Mouse (Mus musculus): ENCODE data around the gene Eps15l1. TPM values are rescaled to one million over a fixed set of nuclear protein-coding genes. Genes with fewer than 3 reads are reported as not detected.

Gene Eps15l1
- polyA plus RNA-seq, 1 experiment from 2014 or later, result 51.9 TPM

- no peak overlapping the region for H3K9ac ChIP-seq (ENCODE audit: low read depth, low read length)
- H3K4me2 ChIP-seq (ENCODE audit: low read length), result no peak overlapping the region
- ATAC-seq, result no peak
- H3K27me3 ChIP-seq (replicated peaks; ENCODE audit: control insufficient read depth, insufficient read depth, low read length), result no peaks in the 10 kb centered on the region
- no peaks in the 10 kb centered on the region for H3K4me1 ChIP-seq (ENCODE audit: control insufficient read depth, insufficient read depth, low read depth, low read length)
- H3K4me3 ChIP-seq (ENCODE audit: low read length), result no peak overlapping the region
- 95% methylated on average over 9 of the region's 9 CpGs for WGBS
- H3K36me3 ChIP-seq (ENCODE audit: control insufficient read depth, insufficient read depth, low read length), result peaks cover 13% of the 10 kb centered on the region; the same call in 1 of the 2 replicates
- H3K9me3 ChIP-seq (ENCODE audit: control insufficient read depth, low read length), result no peaks in the 10 kb centered on the region
- no peak overlapping the region for H3K27ac ChIP-seq (ENCODE audit: low read depth, low read length)
Measured at GRCm38 (mm10) chr8:72349838-72350237, 71.4 kb downstream of the Eps15l1 start.

GRCm38 (mm10) chr8:72348956-72349355 lies 72.3 kb downstream of the Eps15l1 start:
- H3K4me1 ChIP-seq (ENCODE audit: control insufficient read depth, insufficient read depth, low read depth, low read length), result no peaks in the 10 kb centered on the region
- no peak for ATAC-seq
- H3K9ac ChIP-seq (ENCODE audit: low read depth, low read length), result no peak overlapping the region
- H3K4me3 ChIP-seq (ENCODE audit: low read length), result no peak overlapping the region
- H3K36me3 ChIP-seq (ENCODE audit: control insufficient read depth, insufficient read depth, low read length), result peaks cover 11% of the 10 kb centered on the region; the same call in 1 of the 2 replicates
- H3K9me3 ChIP-seq (ENCODE audit: control insufficient read depth, low read length), result no peaks in the 10 kb centered on the region
- no peak overlapping the region for H3K27ac ChIP-seq (ENCODE audit: low read depth, low read length)
- no peak overlapping the region for H3K4me2 ChIP-seq (ENCODE audit: low read length)
- WGBS, result 85% methylated on average over 1 of the region's 1 CpGs
- H3K27me3 ChIP-seq (replicated peaks; ENCODE audit: control insufficient read depth, insufficient read depth, low read length), result no peaks in the 10 kb centered on the region

GRCm38 (mm10) chr8:72348114-72348513 lies 73.1 kb downstream of the Eps15l1 start:
- H3K4me2 ChIP-seq (ENCODE audit: low read length), result no peak overlapping the region
- no peaks in the 10 kb centered on the region for H3K4me1 ChIP-seq (ENCODE audit: control insufficient read depth, insufficient read depth, low read depth, low read length)
- H3K4me3 ChIP-seq (ENCODE audit: low read length), result no peak overlapping the region
- no peak overlapping the region for H3K9ac ChIP-seq (ENCODE audit: low read depth, low read length)
- no peak for ATAC-seq
- no peak overlapping the region for H3K27ac ChIP-seq (ENCODE audit: low read depth, low read length)
- H3K27me3 ChIP-seq (replicated peaks; ENCODE audit: control insufficient read depth, insufficient read depth, low read length), result no peaks in the 10 kb centered on the region
- H3K36me3 ChIP-seq (ENCODE audit: control insufficient read depth, insufficient read depth, low read length), result peaks cover 14% of the 10 kb centered on the region; the same call in 1 of the 2 replicates
- 88% methylated on average over 2 of the region's 2 CpGs for WGBS
- no peaks in the 10 kb centered on the region for H3K9me3 ChIP-seq (ENCODE audit: control insufficient read depth, low read length)

GRCm38 (mm10) chr8:72347553-72347952 lies 73.7 kb downstream of the Eps15l1 start:
- Histone ChIP-seq H3K9me3 (ENCODE audit: control insufficient read depth, low read length) (no peaks in the 10 kb centered on the region), H3K27ac (ENCODE audit: low read depth, low read length) (no peak overlapping the region), H3K36me3 (ENCODE audit: control insufficient read depth, insufficient read depth, low read length) (peaks cover 15% of the 10 kb centered on the region), H3K27me3 (replicated peaks; ENCODE audit: control insufficient read depth, insufficient read depth, low read length) (no peaks in the 10 kb centered on the region), H3K4me1 (ENCODE audit: control insufficient read depth, insufficient read depth, low read depth, low read length) (no peaks in the 10 kb centered on the region), H3K4me3 (ENCODE audit: low read length) (no peak overlapping the region), H3K9ac (ENCODE audit: low read depth, low read length) (no peak overlapping the region), H3K4me2 (ENCODE audit: low read length) (no peak overlapping the region)
- WGBS, result 84% methylated on average over 1 of the region's 1 CpGs
- ATAC-seq, result no peak

GRCm38 (mm10) chr8:72343725-72344124 lies 77.5 kb downstream of the Eps15l1 start:
- Histone ChIP-seq H3K4me2 (ENCODE audit: low read length) (no peak overlapping the region), H3K9me3 (ENCODE audit: control insufficient read depth, low read length) (no peaks in the 10 kb centered on the region), H3K4me1 (ENCODE audit: control insufficient read depth, insufficient read depth, low read depth, low read length) (no peaks in the 10 kb centered on the region), H3K27me3 (replicated peaks; ENCODE audit: control insufficient read depth, insufficient read depth, low read length) (no peaks in the 10 kb centered on the region), H3K9ac (ENCODE audit: low read depth, low read length) (no peak overlapping the region), H3K27ac (ENCODE audit: low read depth, low read length) (no peak overlapping the region), H3K36me3 (ENCODE audit: control insufficient read depth, insufficient read depth, low read length) (peaks cover 36% of the 10 kb centered on the region), H3K4me3 (ENCODE audit: low read length) (no peak overlapping the region)
- WGBS, result 87% methylated on average over 4 of the region's 4 CpGs
- ATAC-seq, result no peak

GRCm38 (mm10) chr8:72342556-72343300 lies 78.5 kb downstream of the Eps15l1 start:
- Histone ChIP-seq H3K4me2 (ENCODE audit: low read length) (no peak overlapping the region), H3K9ac (ENCODE audit: low read depth, low read length) (no peak overlapping the region), H3K36me3 (ENCODE audit: control insufficient read depth, insufficient read depth, low read length) (peaks cover 41% of the 10 kb centered on the region), H3K27me3 (replicated peaks; ENCODE audit: control insufficient read depth, insufficient read depth, low read length) (no peaks in the 10 kb centered on the region), H3K4me1 (ENCODE audit: control insufficient read depth, insufficient read depth, low read depth, low read length) (no peaks in the 10 kb centered on the region), H3K9me3 (ENCODE audit: control insufficient read depth, low read length) (no peaks in the 10 kb centered on the region), H3K4me3 (ENCODE audit: low read length) (no peak overlapping the region), H3K27ac (ENCODE audit: low read depth, low read length) (no peak overlapping the region)
- ATAC-seq, result no peak
- 99% methylated on average over 5 of the region's 5 CpGs for WGBS

- no peak for ATAC-seq
- Histone ChIP-seq H3K4me1 (ENCODE audit: control insufficient read depth, insufficient read depth, low read depth, low read length) (no peaks in the 10 kb centered on the region), H3K9ac (ENCODE audit: low read depth, low read length) (no peak overlapping the region), H3K27me3 (replicated peaks; ENCODE audit: control insufficient read depth, insufficient read depth, low read length) (no peaks in the 10 kb centered on the region), H3K4me3 (ENCODE audit: low read length) (no peak overlapping the region), H3K27ac (ENCODE audit: low read depth, low read length) (no peak overlapping the region), H3K36me3 (ENCODE audit: control insufficient read depth, insufficient read depth, low read length) (peaks cover 35% of the 10 kb centered on the region), H3K9me3 (ENCODE audit: control insufficient read depth, low read length) (no peaks in the 10 kb centered on the region), H3K4me2 (ENCODE audit: low read length) (no peak overlapping the region)
Measured at GRCm38 (mm10) chr8:72337034-72337433, 84.2 kb downstream of the Eps15l1 start.

- H3K27me3 ChIP-seq (replicated peaks; ENCODE audit: control insufficient read depth, insufficient read depth, low read length), result no peaks in the 10 kb centered on the region
- peaks cover 34% of the 10 kb centered on the region for H3K36me3 ChIP-seq (ENCODE audit: control insufficient read depth, insufficient read depth, low read length)
- no peak overlapping the region for H3K4me3 ChIP-seq (ENCODE audit: low read length)
- WGBS, result 83% methylated on average over 2 of the region's 2 CpGs
- no peak for ATAC-seq
- H3K27ac ChIP-seq (ENCODE audit: low read depth, low read length), result no peak overlapping the region
- H3K9ac ChIP-seq (ENCODE audit: low read depth, low read length), result no peak overlapping the region
- H3K4me2 ChIP-seq (ENCODE audit: low read length), result no peak overlapping the region
- H3K4me1 ChIP-seq (ENCODE audit: control insufficient read depth, insufficient read depth, low read depth, low read length), result no peaks in the 10 kb centered on the region
- H3K9me3 ChIP-seq (ENCODE audit: control insufficient read depth, low read length), result no peaks in the 10 kb centered on the region
Measured at GRCm38 (mm10) chr8:72336273-72336672, 85.0 kb downstream of the Eps15l1 start.

- peaks cover 17% of the 10 kb centered on the region for H3K36me3 ChIP-seq (ENCODE audit: control insufficient read depth, insufficient read depth, low read length)
- H3K27me3 ChIP-seq (replicated peaks; ENCODE audit: control insufficient read depth, insufficient read depth, low read length), result no peaks in the 10 kb centered on the region
- H3K4me1 ChIP-seq (ENCODE audit: control insufficient read depth, insufficient read depth, low read depth, low read length), result no peaks in the 10 kb centered on the region
- no peaks in the 10 kb centered on the region for H3K9me3 ChIP-seq (ENCODE audit: control insufficient read depth, low read length)
- H3K27ac ChIP-seq (ENCODE audit: low read depth, low read length), result no peak overlapping the region
- ATAC-seq, result no peak
- no peak overlapping the region for H3K4me2 ChIP-seq (ENCODE audit: low read length)
- no peak overlapping the region for H3K9ac ChIP-seq (ENCODE audit: low read depth, low read length)
- WGBS, result 61% methylated on average over 4 of the region's 4 CpGs
- H3K4me3 ChIP-seq (ENCODE audit: low read length), result no peak overlapping the region
Measured at GRCm38 (mm10) chr8:72334144-72334641, 87.1 kb downstream of the Eps15l1 start.

Data from hindbrain, embryonic 16.5 days (tissue).